Mouse (Mus musculus) liver, postnatal 0 days (tissue): ENCODE results near the gene Omp.

ENCODE experiments used
- CTCF ChIP-seq: sonication (generic); IDR thresholded peaks from 2 replicates; pipeline ENCODE4 v1.5.1; 2016; ENCODE audit warnings: antibody characterized with exemption, low read depth
- EP300 ChIP-seq: IDR thresholded peaks from 2 replicates; pipeline ENCODE4 v1.6.1; 2016; ENCODE audit warnings: antibody characterized with exemption, low read depth, mild to moderate bottlenecking

DNA sequence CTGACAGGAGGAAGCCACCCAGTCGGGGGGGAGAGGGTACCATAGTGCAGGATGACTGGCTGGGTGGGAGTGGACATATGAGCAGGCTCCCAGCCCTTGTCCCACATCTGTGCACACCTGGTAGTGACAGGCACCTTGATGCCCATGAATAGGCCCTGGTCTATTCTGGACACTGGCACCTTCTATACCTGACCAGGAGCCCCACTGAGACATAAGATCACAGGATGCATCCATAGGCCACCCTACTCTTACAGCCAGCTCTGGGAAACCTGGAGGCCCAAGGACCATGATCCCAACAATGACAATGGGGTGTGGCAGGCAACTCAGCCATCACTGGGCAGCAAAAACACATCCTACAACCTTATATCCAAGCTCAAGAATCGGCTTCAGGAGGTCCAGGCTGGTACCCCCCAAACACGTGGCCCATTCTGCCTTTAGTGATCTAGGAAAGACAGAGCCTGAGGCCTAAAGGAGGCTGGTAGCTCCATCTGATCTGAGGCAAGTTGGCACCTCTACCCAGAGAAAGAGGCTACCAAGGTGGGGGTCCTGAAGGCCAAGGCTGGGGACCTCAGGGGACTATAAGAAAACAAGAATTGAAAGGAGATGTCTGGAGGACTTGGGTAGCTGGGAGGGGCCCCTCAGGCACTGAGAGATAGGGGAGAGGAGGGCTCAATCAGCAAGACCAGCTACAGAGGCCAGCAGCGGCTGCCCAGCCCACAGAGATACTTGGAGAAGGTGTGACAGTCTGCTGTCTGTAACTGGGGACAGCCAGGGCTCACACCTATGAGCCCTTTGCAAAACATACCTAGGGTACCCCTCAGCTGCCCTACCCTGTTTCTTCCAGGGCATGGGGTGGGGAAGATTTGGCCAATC lies 29.8 kb upstream of the Omp start:
- TF ChIP-seq CTCF (no peak), EP300 (peak; percentile 88)
